Mouse (Mus musculus) c-Kit-positive CD71-positive TER-119-positive erythroid progenitor cells, embryonic 14.5 days (primary cell): ENCODE results near the gene Sugp2.

Source experiments
- DNase-seq: peaks from one replicate; pipeline ENCODE4 v3.0.0-alpha.2; 2013; ENCODE audit warnings: low spot score

The Sugp2 gene

GRCm38 (mm10) chr8:70282603-70283135, 48.6 kb downstream of the Sugp2 start, which contains the start of gene Homer3:
Gene Homer3 (plus strand): TSS chr8:70282827.
- peak; percentile 57 for DNase-seq

GRCm38 (mm10) chr8:70283136-70284077, 49.4 kb downstream of the Sugp2 start:
- DNase-seq: no peak

GRCm38 (mm10) chr8:70284421-70284820, 50.4 kb downstream of the Sugp2 start:
- no peak for DNase-seq

GRCm38 (mm10) chr8:70285304-70285703, 51.3 kb downstream of the Sugp2 start:
- no peak for DNase-seq

GRCm38 (mm10) chr8:70286737-70287136, 52.7 kb downstream of the Sugp2 start:
- no peak for DNase-seq

- DNase-seq: no peak
Measured at GRCm38 (mm10) chr8:70293988-70294405, 60.0 kb downstream of the Sugp2 start.

GRCm38 (mm10) chr8:70300881-70301280, 66.9 kb downstream of the Sugp2 start:
- no peak for DNase-seq

- DNase-seq: peak; percentile 88
Measured at GRCm38 (mm10) chr8:70302358-70302890, 68.4 kb downstream of the Sugp2 start, which contains the start of the genes Ddx49 and Cope. Gene Ddx49 (minus strand): TSS chr8:70302489. Gene Cope (plus strand): TSS chr8:70302518.

GRCm38 (mm10) chr8:70302901-70303300, 68.9 kb downstream of the Sugp2 start:
- DNase-seq: no peak

- DNase-seq: no peak
Measured at GRCm38 (mm10) chr8:70309311-70309710, 75.3 kb downstream of the Sugp2 start.

GRCm38 (mm10) chr8:70313399-70313798, 79.4 kb downstream of the Sugp2 start:
- DNase-seq: no peak

GRCm38 (mm10) chr8:70315624-70316510, 81.8 kb downstream of the Sugp2 start, which contains the start of gene Cers1:
Gene Cers1 (plus strand): TSS chr8:70315775.
- no peak for DNase-seq

GRCm38 (mm10) chr8:70316511-70317504, 82.8 kb downstream of the Sugp2 start:
- no peak for DNase-seq

GRCm38 (mm10) chr8:70317872-70318271, 83.8 kb downstream of the Sugp2 start:
- no peak for DNase-seq

GRCm38 (mm10) chr8:70323716-70324115, 89.7 kb downstream of the Sugp2 start:
- no peak for DNase-seq

GRCm38 (mm10) chr8:70327512-70327911, 93.5 kb downstream of the Sugp2 start:
- DNase-seq: peak; percentile 75

- no peak for DNase-seq
Measured at GRCm38 (mm10) chr8:70329124-70329834, 95.3 kb downstream of the Sugp2 start, which contains the start of gene Gdf1. Gene Gdf1 (plus strand): TSS chr8:70329817.
